Mouse (Mus musculus): Measurements from ENCODE around the gene Fam178b. TPM values are rescaled to one million over a fixed set of nuclear protein-coding genes. Genes with fewer than 3 reads are reported as not detected.

The Fam178b gene
- polyA plus RNA-seq, 1 experiment from 2014 or later: 0.87 TPM

DNA sequence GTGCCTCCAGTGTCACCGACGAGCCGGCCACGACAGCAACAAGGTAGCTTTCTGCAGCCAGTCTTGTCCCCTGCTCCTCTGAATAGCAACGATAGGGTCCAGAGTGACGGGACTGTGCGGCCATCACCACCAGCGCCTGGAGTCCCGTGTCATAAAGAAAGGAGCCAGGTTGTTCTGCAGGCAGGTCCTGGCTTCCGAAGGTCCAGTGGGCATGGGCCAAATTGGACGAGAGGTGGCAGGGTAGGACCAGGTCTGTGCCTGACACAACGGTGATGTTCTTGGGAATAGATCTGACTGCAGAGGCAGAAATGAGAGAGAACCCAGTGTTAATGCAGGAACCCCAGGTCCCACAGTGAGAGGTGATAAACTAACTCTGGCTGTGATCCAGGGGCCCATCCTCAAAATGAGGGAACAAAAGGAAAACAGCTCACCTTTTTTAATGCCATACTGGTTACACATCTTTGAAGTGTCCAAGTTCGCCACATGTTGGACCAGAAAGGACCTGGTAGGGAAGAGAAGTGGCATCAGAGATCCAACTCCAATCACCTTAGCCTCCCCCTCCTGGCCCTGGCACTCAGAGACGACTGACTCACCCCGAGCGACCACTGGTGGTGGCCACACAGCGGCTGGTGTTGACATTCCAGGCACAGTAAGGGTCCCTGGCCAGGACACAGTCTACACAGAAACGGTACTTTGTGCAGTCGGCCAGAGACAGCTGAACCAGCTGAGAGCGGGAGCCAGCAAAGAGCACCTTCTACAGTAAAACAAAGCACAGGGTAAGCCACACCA is 132.7 kb downstream of the Fam178b start:
- 0 out of 2 replicates have a peak, but pooled peaks have one; percentile 9 for TF ChIP-seq CTCF (IDR thresholded peaks at IDR 0.05; ENCODE audit: low read depth)

DNA sequence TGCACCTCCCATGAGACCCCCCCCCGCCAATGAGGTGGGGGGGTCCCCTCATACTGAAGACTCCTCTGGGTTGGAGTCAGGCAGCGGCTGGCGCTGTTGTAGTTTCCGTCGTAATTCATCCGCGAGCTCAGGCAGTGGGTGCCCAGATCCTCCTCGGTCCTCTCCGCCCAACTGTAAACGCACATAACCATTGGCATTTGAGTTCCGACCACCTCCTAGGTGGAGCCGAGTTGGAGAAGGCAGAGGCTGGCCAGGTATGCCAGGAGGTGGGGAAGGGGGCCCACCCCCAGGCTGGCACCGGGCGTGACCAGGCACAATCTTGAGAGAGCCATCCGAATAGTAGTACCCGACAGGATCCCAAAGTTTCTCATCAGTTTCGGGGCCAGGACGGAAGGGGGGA is 133.5 kb downstream of the Fam178b start:
- Histone ChIP-seq H3K27me3 (replicated peaks; ENCODE audit: control insufficient read depth, insufficient read depth, low read length) (no peaks in the 10 kb centered on the region), H3K4me1 (replicated peaks; ENCODE audit: control insufficient read depth, insufficient read depth, low read length) (no peaks in the 10 kb centered on the region), H3K9ac (ENCODE audit: low read depth, low read length) (no peak overlapping the region), H3K4me3 (ENCODE audit: low read depth, low read length) (no peak overlapping the region), H3K27ac (ENCODE audit: low read depth, low read length) (peak overlapping the region; percentile 46), H3K36me3 (ENCODE audit: control insufficient read depth, insufficient read depth) (peaks cover 58% of the 10 kb centered on the region), H3K9me3 (ENCODE audit: control insufficient read depth) (no peaks in the 10 kb centered on the region), H3K4me2 (replicated peaks; ENCODE audit: low read depth) (no peak overlapping the region)
- no peak for ATAC-seq
- TF ChIP-seq CTCF (IDR thresholded peaks at IDR 0.05; ENCODE audit: low read depth): no peak
- 75% methylated on average over 18 of the region's 18 CpGs for WGBS

More for the DNA sequence above, 132.7 kb downstream of the Fam178b start:
- Histone ChIP-seq H3K9ac (ENCODE audit: low read depth, low read length) (no peak overlapping the region), H3K4me1 (replicated peaks; ENCODE audit: control insufficient read depth, insufficient read depth, low read length) (no peaks in the 10 kb centered on the region), H3K27me3 (replicated peaks; ENCODE audit: control insufficient read depth, insufficient read depth, low read length) (no peaks in the 10 kb centered on the region), H3K9me3 (ENCODE audit: control insufficient read depth) (no peaks in the 10 kb centered on the region), H3K36me3 (ENCODE audit: control insufficient read depth, insufficient read depth) (peaks cover 58% of the 10 kb centered on the region), H3K4me2 (replicated peaks; ENCODE audit: low read depth) (no peak overlapping the region), H3K27ac (ENCODE audit: low read depth, low read length) (peak overlapping the region; percentile 46; the same call in 1 of the 2 replicates), H3K4me3 (ENCODE audit: low read depth, low read length) (no peak overlapping the region)
- 81% methylated on average over 20 of the region's 20 CpGs for WGBS
- no peak for ATAC-seq

DNA sequence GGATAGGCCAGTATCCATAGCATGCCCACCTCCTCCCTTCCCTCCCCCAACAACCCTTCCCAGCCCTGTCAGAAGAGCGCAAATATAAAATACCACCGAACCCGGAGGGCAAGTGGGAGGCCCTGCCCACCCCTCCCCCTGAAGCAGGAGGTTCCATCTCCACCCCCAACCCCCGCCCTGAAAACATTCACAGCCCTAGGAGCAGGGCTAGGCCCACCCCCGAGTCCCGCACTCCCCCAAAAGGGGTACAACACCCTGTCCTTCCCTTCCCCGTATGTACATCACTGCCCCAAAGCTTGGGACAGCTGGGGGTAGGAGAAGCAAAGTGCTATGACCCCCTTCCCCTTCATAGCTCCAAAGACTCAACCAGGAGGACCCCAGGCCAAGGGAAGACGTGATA is 134.2 kb downstream of the Fam178b start:
- no peak overlapping the region; the same call in 1 of the 2 replicates for H3K27ac ChIP-seq (ENCODE audit: low read depth, low read length)
- no peaks in the 10 kb centered on the region for H3K27me3 ChIP-seq (replicated peaks; ENCODE audit: control insufficient read depth, insufficient read depth, low read length)
- no peaks in the 10 kb centered on the region for H3K9me3 ChIP-seq (ENCODE audit: control insufficient read depth)
- H3K36me3 ChIP-seq (ENCODE audit: control insufficient read depth, insufficient read depth): peaks cover 57% of the 10 kb centered on the region
- H3K4me3 ChIP-seq (ENCODE audit: low read depth, low read length): no peak overlapping the region
- 52% methylated on average over 8 of the region's 8 CpGs for WGBS
- H3K4me2 ChIP-seq (replicated peaks; ENCODE audit: low read depth): no peak overlapping the region
- no peak overlapping the region for H3K9ac ChIP-seq (ENCODE audit: low read depth, low read length)
- TF ChIP-seq CTCF (IDR thresholded peaks at IDR 0.05; ENCODE audit: low read depth): no peak
- H3K4me1 ChIP-seq (replicated peaks; ENCODE audit: control insufficient read depth, insufficient read depth, low read length): no peaks in the 10 kb centered on the region
- no peak for ATAC-seq

DNA sequence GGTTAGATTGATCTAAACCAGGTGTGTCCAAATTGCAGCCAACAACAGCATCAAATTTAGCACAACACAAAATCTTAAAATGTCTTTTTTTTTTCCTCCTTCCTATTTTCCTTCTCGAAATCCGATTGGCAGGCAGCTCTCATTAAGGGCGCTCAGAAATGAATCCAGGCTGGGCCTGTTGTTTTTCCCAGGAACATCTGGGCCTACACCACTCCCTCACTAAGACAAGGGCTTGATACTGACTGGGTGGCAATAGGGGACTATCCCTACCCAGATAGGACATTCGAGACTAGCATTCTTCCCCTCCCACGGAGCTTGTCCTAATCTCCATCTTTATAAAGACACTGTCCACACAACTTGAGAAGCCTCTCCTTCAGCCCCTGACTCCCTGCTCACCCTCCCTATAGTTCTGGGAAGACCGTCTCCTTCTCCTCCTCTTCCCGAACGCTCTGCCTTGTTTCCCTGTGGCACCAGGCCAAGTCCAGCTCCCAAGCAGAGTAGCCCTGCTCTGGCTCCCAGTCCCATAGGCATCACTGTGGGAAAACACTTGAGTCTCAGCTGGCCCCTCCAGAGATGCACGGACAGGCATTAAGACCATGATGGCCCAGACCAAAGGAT is 134.9 kb downstream of the Fam178b start:
- TF ChIP-seq CTCF (IDR thresholded peaks at IDR 0.05; ENCODE audit: low read depth): no peak
- Histone ChIP-seq H3K27ac (ENCODE audit: low read depth, low read length) (no peak overlapping the region; the same call in 1 of the 2 replicates), H3K4me1 (replicated peaks; ENCODE audit: control insufficient read depth, insufficient read depth, low read length) (no peaks in the 10 kb centered on the region), H3K27me3 (replicated peaks; ENCODE audit: control insufficient read depth, insufficient read depth, low read length) (no peaks in the 10 kb centered on the region), H3K4me2 (replicated peaks; ENCODE audit: low read depth) (no peak overlapping the region), H3K9ac (ENCODE audit: low read depth, low read length) (no peak overlapping the region), H3K36me3 (ENCODE audit: control insufficient read depth, insufficient read depth) (peaks cover 55% of the 10 kb centered on the region), H3K4me3 (ENCODE audit: low read depth, low read length) (no peak overlapping the region), H3K9me3 (ENCODE audit: control insufficient read depth) (no peaks in the 10 kb centered on the region)
- WGBS: 43% methylated on average over 9 of the region's 9 CpGs
- ATAC-seq: no peak

DNA sequence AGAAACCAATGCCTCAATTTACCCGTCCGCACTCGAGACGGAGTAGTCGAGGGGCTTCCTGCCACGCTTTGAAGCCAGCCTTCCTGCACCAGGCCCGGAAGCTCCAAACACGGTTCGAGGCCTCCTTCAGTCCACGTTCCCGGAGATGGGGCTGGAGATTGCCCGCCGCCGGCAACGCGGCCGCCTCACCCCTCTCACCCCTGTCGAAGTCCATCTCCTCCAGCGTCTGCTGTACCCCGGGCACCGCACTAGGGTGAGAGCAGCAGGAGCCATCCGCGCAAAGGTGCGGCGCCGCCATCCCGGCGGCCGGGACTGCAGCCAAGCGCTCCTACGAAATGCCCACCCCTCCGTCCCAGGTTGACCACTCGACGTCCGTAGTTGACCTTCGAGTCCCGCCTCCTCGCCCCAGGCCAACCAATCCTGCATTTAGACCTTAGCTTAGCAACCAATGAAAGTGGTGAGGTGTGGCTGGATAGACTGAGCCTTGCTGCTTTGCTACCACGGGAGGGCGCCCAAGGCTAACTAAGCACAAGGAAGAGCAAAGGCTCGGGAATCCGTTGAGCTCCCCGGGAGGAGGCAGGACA is 136.0 kb downstream of the Fam178b start, which contains the start of gene Ankrd39:
TSS of gene Ankrd39 (minus strand) at position 558 of the 584 bp plus-strand sequence.
- WGBS: under 1% methylated on average over 43 of the region's 43 CpGs
- peak; percentile 99 for ATAC-seq

More for the DNA sequence above, 136.0 kb downstream of the Fam178b start, which contains the start of gene Ankrd39:
- Histone ChIP-seq H3K4me3 (ENCODE audit: low read depth, low read length) (peak within 1 kb of the TSS; percentile 64), H3K4me1 (replicated peaks; ENCODE audit: control insufficient read depth, insufficient read depth, low read length) (no peaks in the 10 kb centered on the region), H3K9ac (ENCODE audit: low read depth, low read length) (peak within 1 kb of the TSS; percentile 64), H3K4me2 (replicated peaks; ENCODE audit: low read depth) (peak within 1 kb of the TSS; percentile 75), H3K27ac (ENCODE audit: low read depth, low read length) (peak within 1 kb of the TSS; percentile 52; the same call in 1 of the 2 replicates), H3K36me3 (ENCODE audit: control insufficient read depth, insufficient read depth) (peaks cover 51% of the 10 kb centered on the region), H3K27me3 (replicated peaks; ENCODE audit: control insufficient read depth, insufficient read depth, low read length) (no peaks in the 10 kb centered on the region), H3K9me3 (ENCODE audit: control insufficient read depth) (no peaks in the 10 kb centered on the region)
- peak; percentile 100 for TF ChIP-seq CTCF (IDR thresholded peaks at IDR 0.05; ENCODE audit: low read depth)

All from intestine, postnatal 0 days (tissue).